Mouse (Mus musculus): ENCODE results near the gene Ankmy1. TPM values are rescaled to one million over a fixed set of nuclear protein-coding genes. Genes with fewer than 3 reads are reported as not detected.

The Ankmy1 gene
- polyA plus RNA-seq, 1 experiment from 2014 or later: 0.67 TPM

- H3K4me2 ChIP-seq (ENCODE audit: low read depth, low read length): no peak overlapping the region
- H3K9me3 ChIP-seq (replicated peaks; ENCODE audit: control insufficient read depth, low read length): 0 out of 2 replicates have a peak, but pooled peaks cover 2% of the 10 kb centered on the region
- no peak overlapping the region for H3K27ac ChIP-seq (ENCODE audit: low read length)
- H3K36me3 ChIP-seq (ENCODE audit: control insufficient read depth, insufficient read depth): no peaks in the 10 kb centered on the region
- no peak for ATAC-seq (replicated peaks; ENCODE audit: extremely low read depth, insufficient read depth, low FRiP score)
- no peak overlapping the region for H3K9ac ChIP-seq (ENCODE audit: low read length)
- 77% methylated on average over 5 of the region's 5 CpGs for WGBS
- H3K27me3 ChIP-seq (ENCODE audit: control insufficient read depth, insufficient read depth, low read length): no peaks in the 10 kb centered on the region
- H3K4me3 ChIP-seq (ENCODE audit: low read length): no peak overlapping the region
- H3K4me1 ChIP-seq (ENCODE audit: control insufficient read depth, insufficient read depth, low read length): no peaks in the 10 kb centered on the region
These were observed 86.9 kb downstream of the Ankmy1 start for GRCm38 (mm10) chr1:92815756-92816294.

- no peaks in the 10 kb centered on the region for H3K36me3 ChIP-seq (ENCODE audit: control insufficient read depth, insufficient read depth)
- ATAC-seq (replicated peaks; ENCODE audit: extremely low read depth, insufficient read depth, low FRiP score): no peak
- no peak overlapping the region for H3K4me3 ChIP-seq (ENCODE audit: low read length)
- no peaks in the 10 kb centered on the region for H3K4me1 ChIP-seq (ENCODE audit: control insufficient read depth, insufficient read depth, low read length)
- H3K27me3 ChIP-seq (ENCODE audit: control insufficient read depth, insufficient read depth, low read length): no peaks in the 10 kb centered on the region
- H3K9me3 ChIP-seq (replicated peaks; ENCODE audit: control insufficient read depth, low read length): 0 out of 2 replicates have a peak, but pooled peaks cover 2% of the 10 kb centered on the region
- no peak overlapping the region for H3K27ac ChIP-seq (ENCODE audit: low read length)
- no peak overlapping the region for H3K9ac ChIP-seq (ENCODE audit: low read length)
- WGBS: 77% methylated on average over 9 of the region's 9 CpGs
- no peak overlapping the region for H3K4me2 ChIP-seq (ENCODE audit: low read depth, low read length)
These were observed 87.6 kb downstream of the Ankmy1 start for GRCm38 (mm10) chr1:92815100-92815499.

- Histone ChIP-seq H3K4me1 (ENCODE audit: control insufficient read depth, insufficient read depth, low read length) (no peaks in the 10 kb centered on the region), H3K9me3 (replicated peaks; ENCODE audit: control insufficient read depth, low read length) (peaks cover 6% of the 10 kb centered on the region), H3K27me3 (ENCODE audit: control insufficient read depth, insufficient read depth, low read length) (no peaks in the 10 kb centered on the region), H3K36me3 (ENCODE audit: control insufficient read depth, insufficient read depth) (no peaks in the 10 kb centered on the region), H3K9ac (ENCODE audit: low read length) (no peak overlapping the region), H3K4me3 (ENCODE audit: low read length) (no peak overlapping the region), H3K4me2 (ENCODE audit: low read depth, low read length) (no peak overlapping the region), H3K27ac (ENCODE audit: low read length) (no peak overlapping the region)
- no peak for ATAC-seq (replicated peaks; ENCODE audit: extremely low read depth, insufficient read depth, low FRiP score)
- 65% methylated on average over 5 of the region's 5 CpGs for WGBS
These were observed 88.4 kb downstream of the Ankmy1 start for GRCm38 (mm10) chr1:92814319-92814718.

MicroRNA genes within 50 kb of the gene (microRNA counts, 519-probe panel; counts per million panel counts)
- 3,039 counts per million, percentile 78 among the panel's probes with 10 or more counts for microRNA mmu-miR-149

Small RNA genes lying within 50 kb of the gene (microRNA-seq; reads per million reads assigned to microRNA genes)
- 6,806 reads per million, percentile 94 among the genes with 10 or more reads in this experiment for gene Mir149

Other genes starting within 250 kb of the Ankmy1 start
- gene Gpc1, start 71.3 kb downstream of the Ankmy1 start, polyA plus RNA-seq (2015; fragmentation: Nextera tagmentation; extraction: Ambion mirVana): 68.0 and 70.4 TPM in 2 replicates
- gene Dusp28, start 4.1 kb upstream of the Ankmy1 start, polyA plus RNA-seq (2015; fragmentation: Nextera tagmentation; extraction: Ambion mirVana): 16.6 and 18.5 TPM in 2 replicates
- 29.8 and 45.6 TPM in 2 replicates for gene Rnpepl1, start 7.9 kb upstream of the Ankmy1 start, polyA plus RNA-seq (2015; fragmentation: Nextera tagmentation; extraction: Ambion mirVana)
- 26.9 and 27.1 TPM in 2 replicates for gene Capn10, start 31.5 kb upstream of the Ankmy1 start, polyA plus RNA-seq (2015; fragmentation: Nextera tagmentation; extraction: Ambion mirVana)
- gene Gpr35, start 48.0 kb upstream of the Ankmy1 start, polyA plus RNA-seq (2015; fragmentation: Nextera tagmentation; extraction: Ambion mirVana): 0.55 and 0.83 TPM in 2 replicates
- gene Aqp12, start 103.4 kb upstream of the Ankmy1 start, polyA plus RNA-seq (2015; fragmentation: Nextera tagmentation; extraction: Ambion mirVana): not detected in 2 replicates
- 8.3 and 11.3 TPM in 2 replicates for gene Kif1a, start 199.0 kb upstream of the Ankmy1 start, polyA plus RNA-seq (2015; fragmentation: Nextera tagmentation; extraction: Ambion mirVana)
- gene Agxt, start 232.3 kb upstream of the Ankmy1 start, polyA plus RNA-seq (2015; fragmentation: Nextera tagmentation; extraction: Ambion mirVana): not detected in 2 replicates

Measured in heart, embryonic 16.5 days (tissue).